Mouse (Mus musculus) heart, postnatal 10 days (tissue): ENCODE data around the gene Uaca. TPM values are rescaled to one million over a fixed set of nuclear protein-coding genes. Genes with fewer than 3 reads are reported as not detected.
A peak's percentile ranks its signal among the peaks of the same experiment; 100 is the strongest.

Experiments used
- DNase-seq, 2 experiments: peaks; one replicate each; pipeline ENCODE4 v3.0.0; 2021
- intact Hi-C: fragments of 180-260 bp; cut with DNase I; formaldehyde crosslinking; loops from one replicate; pipeline ENCODE4 v1.15.1; 2025
- total RNA-seq, 2 experiments: library from RNA; stranded (reverse); gene quantifications; 2 replicates each; pipeline ENCODE4 v1.2.3; 2021

Uaca gene
- total RNA-seq, 2 experiments from 2014 or later = 46.7 to 47.4 TPM

GRCm38 (mm10) chr9:60830079-60830478 is 35.7 kb downstream of the Uaca start:
- intact Hi-C loops = no loop called here
- no peak for DNase-seq

- DNase-seq = no peak
- intact Hi-C loops = no loop called here
These were observed 37.9 kb downstream of the Uaca start for GRCm38 (mm10) chr9:60832233-60832632.

GRCm38 (mm10) chr9:60836151-60836550 is 41.8 kb downstream of the Uaca start:
- intact Hi-C loops = no loop called here
- DNase-seq = no peak

- intact Hi-C loops = no loop called here
- DNase-seq = peak in 1 of 2 experiments; percentile 24
These were observed 42.7 kb downstream of the Uaca start for GRCm38 (mm10) chr9:60837078-60837448.

- intact Hi-C loops = no loop called here
- DNase-seq = peak; percentile 63 to 70
These were observed 43.3 kb downstream of the Uaca start for GRCm38 (mm10) chr9:60837449-60838141.

- intact Hi-C loops = no loop called here
- DNase-seq = peak; percentile 35 to 38
These were observed 44.1 kb downstream of the Uaca start for GRCm38 (mm10) chr9:60838331-60838872.

- intact Hi-C loops = no loop called here
- DNase-seq = no peak
These were observed 47.1 kb downstream of the Uaca start for GRCm38 (mm10) chr9:60841393-60841792.

GRCm38 (mm10) chr9:60843415-60844076 is 49.2 kb downstream of the Uaca start:
- intact Hi-C loops = no loop called here
- no peak for DNase-seq

- DNase-seq = no peak
- intact Hi-C loops = no loop called here
These were observed 54.4 kb downstream of the Uaca start for GRCm38 (mm10) chr9:60848730-60849129.

- intact Hi-C loops = loop anchor here (10.0 kb wide), 1 partner anchor 605 kb away; no protein-coding TSS in a partner anchor
These were observed 55.6 kb downstream of the Uaca start for GRCm38 (mm10) chr9:60849986-60850385.

GRCm38 (mm10) chr9:60854196-60854595 is 59.9 kb downstream of the Uaca start:
- intact Hi-C loops = loop anchor here (10.0 kb wide), 1 partner anchor 609 kb away; no protein-coding TSS in a partner anchor
- DNase-seq = no peak

More at GRCm38 (mm10) chr9:60849986-60850385, 55.6 kb downstream of the Uaca start:
- DNase-seq = no peak

GRCm38 (mm10) chr9:60857833-60858232 is 63.5 kb downstream of the Uaca start:
- peak; percentile 76 to 83 for DNase-seq
- intact Hi-C loops = loop anchor here (1.0 to 10.0 kb wide), 5 partner anchors 39 to 613 kb away; partner anchors contain the start of gene Uaca

- intact Hi-C loops = loop anchor here (1.0 to 10.0 kb wide), 5 partner anchors 39 to 614 kb away; partner anchors contain the start of gene Uaca
- DNase-seq = peak; percentile 62 to 76
These were observed 64.1 kb downstream of the Uaca start for GRCm38 (mm10) chr9:60858306-60858960.

- DNase-seq = no peak
- intact Hi-C loops = loop anchor here (2.0 to 10.0 kb wide), 2 partner anchors 64 to 614 kb away; partner anchors contain the start of gene Uaca
These were observed 64.7 kb downstream of the Uaca start for GRCm38 (mm10) chr9:60859031-60859430.

- no peak for DNase-seq
These were observed 66.7 kb downstream of the Uaca start for GRCm38 (mm10) chr9:60861030-60861429.

GRCm38 (mm10) chr9:60864664-60865063 is 70.3 kb downstream of the Uaca start:
- intact Hi-C loops = no loop called here
- DNase-seq = no peak

More at GRCm38 (mm10) chr9:60861030-60861429, 66.7 kb downstream of the Uaca start:
- intact Hi-C loops = no loop called here

- intact Hi-C loops = no loop called here
- peak; percentile 47 to 51 for DNase-seq
These were observed 71.5 kb downstream of the Uaca start for GRCm38 (mm10) chr9:60865866-60866265.

GRCm38 (mm10) chr9:60870451-60870850 is 76.1 kb downstream of the Uaca start:
- no peak for DNase-seq
- intact Hi-C loops = no loop called here

- intact Hi-C loops = no loop called here
These were observed 76.7 kb downstream of the Uaca start for GRCm38 (mm10) chr9:60870919-60871503.

GRCm38 (mm10) chr9:60873257-60874054 is 79.1 kb downstream of the Uaca start:
- intact Hi-C loops = no loop called here
- DNase-seq = no peak

More at GRCm38 (mm10) chr9:60870919-60871503, 76.7 kb downstream of the Uaca start:
- DNase-seq = no peak
